Mouse (Mus musculus) neutrophil, adult 5-6 weeks (primary cell): ENCODE results near the gene Fam83d. TPM values are rescaled to one million over a fixed set of nuclear protein-coding genes. Genes with fewer than 3 reads are reported as not detected.

Source experiments
- ATAC-seq: fragments of 151-379, 151-347 bp; 2 replicates; pipeline ENCODE4 v1.8.0; 2017; ENCODE audit warnings: mild to moderate bottlenecking, moderate TSS enrichment; ENCODE audit not compliant: insufficient number of reproducible peaks, poor library complexity, low FRiP score, severe bottlenecking; ENCODE audit errors: extremely low read depth
- total RNA-seq: library from RNA; stranded (forward); fragments of 200-1000 nt; gene quantifications from 2 replicates; pipeline ENCODE4 v1.2.3, GENCODE M21; 2017

Gene Fam83d
- total RNA-seq, 1 experiment from 2014 or later = 0.12 TPM

GRCm38 (mm10) chr2:158741011-158741501 is 26.8 kb upstream of the Fam83d start:
- ATAC-seq = no peak

- no peak for ATAC-seq
Observed at GRCm38 (mm10) chr2:158742431-158742830, 25.5 kb upstream of the Fam83d start.

GRCm38 (mm10) chr2:158743518-158744141 is 24.3 kb upstream of the Fam83d start:
- no peak for ATAC-seq

GRCm38 (mm10) chr2:158745049-158745482 is 22.8 kb upstream of the Fam83d start:
- ATAC-seq = peak; percentile 78

- ATAC-seq = no peak
Observed at GRCm38 (mm10) chr2:158746164-158746563, 21.7 kb upstream of the Fam83d start.

GRCm38 (mm10) chr2:158749366-158749765 is 18.5 kb upstream of the Fam83d start:
- ATAC-seq = no peak

- no peak for ATAC-seq
Observed at GRCm38 (mm10) chr2:158760231-158760630, 7.7 kb upstream of the Fam83d start.

GRCm38 (mm10) chr2:158762339-158762738 is 5.6 kb upstream of the Fam83d start:
- no peak for ATAC-seq

GRCm38 (mm10) chr2:158768350-158768749 is 457 bp downstream of the Fam83d start:
- ATAC-seq = no peak

- ATAC-seq = no peak
Observed at GRCm38 (mm10) chr2:158768771-158769170, 878 bp downstream of the Fam83d start.

GRCm38 (mm10) chr2:158770126-158770757 is 2.3 kb downstream of the Fam83d start:
- no peak for ATAC-seq

- ATAC-seq = no peak
Observed at GRCm38 (mm10) chr2:158771066-158771763, 3.3 kb downstream of the Fam83d start.

GRCm38 (mm10) chr2:158772808-158773207 is 4.9 kb downstream of the Fam83d start:
- no peak for ATAC-seq

- no peak for ATAC-seq
Observed at GRCm38 (mm10) chr2:158774886-158775285, 7.0 kb downstream of the Fam83d start.

- no peak for ATAC-seq
Observed at GRCm38 (mm10) chr2:158776716-158777115, 8.8 kb downstream of the Fam83d start.

GRCm38 (mm10) chr2:158777490-158777889 is 9.6 kb downstream of the Fam83d start:
- ATAC-seq = no peak

- no peak for ATAC-seq
Observed at GRCm38 (mm10) chr2:158778349-158778748, 10.5 kb downstream of the Fam83d start.

GRCm38 (mm10) chr2:158781126-158781525 is 13.2 kb downstream of the Fam83d start:
- no peak for ATAC-seq

GRCm38 (mm10) chr2:158786927-158787795 is 19.3 kb downstream of the Fam83d start:
- no peak for ATAC-seq
